Mouse (Mus musculus): ENCODE data around the gene Acbd3. TPM values are rescaled to one million over a fixed set of nuclear protein-coding genes. Genes with fewer than 3 reads are reported as not detected.

Gene Acbd3
- polyA plus RNA-seq (2015; fragmentation: Nextera tagmentation; extraction: Ambion mirVana), result 22.9 and 23.0 TPM in 2 replicates

GRCm38 (mm10) chr1:180725704-180726179 lies at the start of gene Acbd3:
Gene Acbd3, plus strand, starts transcription at chr1:180726043.
- H3K4me1 ChIP-seq (replicated peaks), result peaks cover 35% of the 10 kb centered on the region
- WGBS, result under 1% methylated on average over 52 of the region's 52 CpGs
- peak within 1 kb of the TSS; percentile 90 for H3K4me3 ChIP-seq

GRCm38 (mm10) chr1:180691284-180691683 lies 34.6 kb upstream of the Acbd3 start:
- 91% methylated on average over 7 of the region's 7 CpGs for WGBS
- no peak overlapping the region for H3K27ac ChIP-seq (replicated peaks)

More at GRCm38 (mm10) chr1:180725704-180726179, at the start of gene Acbd3:
- no peaks in the 10 kb centered on the region for H3K27me3 ChIP-seq
- peak within 1 kb of the TSS; percentile 87 for H3K27ac ChIP-seq (replicated peaks)
- peak within 1 kb of the TSS; percentile 93 for H3K9ac ChIP-seq
- peak; percentile 96 for ATAC-seq (ENCODE audit: low FRiP score, low read depth)
- peak within 1 kb of the TSS; percentile 71 for H3K4me2 ChIP-seq
- no peaks in the 10 kb centered on the region for H3K36me3 ChIP-seq
- no peaks in the 10 kb centered on the region for H3K9me3 ChIP-seq

GRCm38 (mm10) chr1:180696626-180697352 lies 29.1 kb upstream of the Acbd3 start, which contains the start of gene Mixl1:
Gene Mixl1, minus strand, starts transcription at chr1:180697034.
- no peaks in the 10 kb centered on the region for H3K36me3 ChIP-seq
- H3K27me3 ChIP-seq, result peaks cover 39% of the 10 kb centered on the region
- peaks cover 11% of the 10 kb centered on the region for H3K4me1 ChIP-seq (replicated peaks)
- H3K9ac ChIP-seq, result peak within 1 kb of the TSS; percentile 9; the same call in 1 of the 2 replicates
- under 1% methylated on average over 75 of the region's 79 CpGs for whole genome bisulfite sequencing
- H3K4me2 ChIP-seq, result peak within 1 kb of the TSS; percentile 61
- H3K27ac ChIP-seq (replicated peaks), result no peak within 1 kb of the TSS
- ATAC-seq (ENCODE audit: low FRiP score, low read depth), result no peak
- no peaks in the 10 kb centered on the region for H3K9me3 ChIP-seq
- peak within 1 kb of the TSS; percentile 40 for H3K4me3 ChIP-seq

More at GRCm38 (mm10) chr1:180691284-180691683, 34.6 kb upstream of the Acbd3 start:
- no peak for ATAC-seq (ENCODE audit: low FRiP score, low read depth)
- peaks cover 8% of the 10 kb centered on the region; the same call in 1 of the 2 replicates for H3K36me3 ChIP-seq
- H3K27me3 ChIP-seq, result peaks cover 14% of the 10 kb centered on the region
- H3K4me2 ChIP-seq, result no peak overlapping the region
- H3K9ac ChIP-seq, result no peak overlapping the region
- peaks cover 1% of the 10 kb centered on the region for H3K4me1 ChIP-seq (replicated peaks)
- no peaks in the 10 kb centered on the region for H3K9me3 ChIP-seq
- no peak overlapping the region for H3K4me3 ChIP-seq

GRCm38 (mm10) chr1:180698063-180698462 lies 27.8 kb upstream of the Acbd3 start:
- H3K36me3 ChIP-seq, result no peaks in the 10 kb centered on the region
- H3K9ac ChIP-seq, result no peak overlapping the region
- ATAC-seq (ENCODE audit: low FRiP score, low read depth), result no peak
- no peak overlapping the region for H3K27ac ChIP-seq (replicated peaks)
- H3K4me2 ChIP-seq, result no peak overlapping the region
- WGBS, result 56% methylated on average over 5 of the region's 5 CpGs
- H3K4me3 ChIP-seq, result no peak overlapping the region
- no peaks in the 10 kb centered on the region for H3K9me3 ChIP-seq
- H3K27me3 ChIP-seq, result peaks cover 39% of the 10 kb centered on the region
- peaks cover 11% of the 10 kb centered on the region for H3K4me1 ChIP-seq (replicated peaks)

- no peak overlapping the region for H3K9ac ChIP-seq
- H3K4me2 ChIP-seq, result no peak overlapping the region
- peaks cover 4% of the 10 kb centered on the region for H3K27me3 ChIP-seq
- no peak overlapping the region for H3K27ac ChIP-seq (replicated peaks)
- H3K36me3 ChIP-seq, result no peaks in the 10 kb centered on the region
- no peaks in the 10 kb centered on the region for H3K4me1 ChIP-seq (replicated peaks)
- H3K9me3 ChIP-seq, result no peaks in the 10 kb centered on the region
- WGBS, result 59% methylated on average over 6 of the region's 6 CpGs
- ATAC-seq (ENCODE audit: low FRiP score, low read depth), result no peak
- H3K4me3 ChIP-seq, result no peak overlapping the region
Observed at GRCm38 (mm10) chr1:180703400-180703799, 22.4 kb upstream of the Acbd3 start.

- Histone ChIP-seq H3K9me3 (no peaks in the 10 kb centered on the region), H3K27ac (replicated peaks) (no peak overlapping the region), H3K4me3 (no peak overlapping the region), H3K9ac (no peak overlapping the region), H3K4me2 (no peak overlapping the region), H3K4me1 (replicated peaks) (no peaks in the 10 kb centered on the region), H3K36me3 (no peaks in the 10 kb centered on the region), H3K27me3 (no peaks in the 10 kb centered on the region; the same call in 1 of the 2 replicates)
- 69% methylated on average over 3 of the region's 3 CpGs for WGBS
- ATAC-seq (ENCODE audit: low FRiP score, low read depth), result no peak
Observed at GRCm38 (mm10) chr1:180707368-180707767, 18.5 kb upstream of the Acbd3 start.

- 87% methylated on average over 3 of the region's 3 CpGs for WGBS
- no peak for ATAC-seq (ENCODE audit: low FRiP score, low read depth)
- H3K4me2 ChIP-seq, result no peak overlapping the region
Observed at GRCm38 (mm10) chr1:180707813-180708212, 18.0 kb upstream of the Acbd3 start.

GRCm38 (mm10) chr1:180708935-180709776 lies 16.7 kb upstream of the Acbd3 start:
- ATAC-seq (ENCODE audit: low FRiP score, low read depth), result no peak
- Histone ChIP-seq H3K4me3 (no peak overlapping the region), H3K36me3 (no peaks in the 10 kb centered on the region), H3K4me2 (no peak overlapping the region), H3K27ac (replicated peaks) (no peak overlapping the region), H3K27me3 (no peaks in the 10 kb centered on the region), H3K4me1 (replicated peaks) (no peaks in the 10 kb centered on the region), H3K9ac (no peak overlapping the region), H3K9me3 (no peaks in the 10 kb centered on the region)
- WGBS, result 78% methylated on average over 14 of the region's 14 CpGs

More at GRCm38 (mm10) chr1:180707813-180708212, 18.0 kb upstream of the Acbd3 start:
- Histone ChIP-seq H3K4me3 (no peak overlapping the region), H3K9ac (no peak overlapping the region), H3K27ac (replicated peaks) (no peak overlapping the region), H3K27me3 (no peaks in the 10 kb centered on the region; the same call in 1 of the 2 replicates), H3K4me1 (replicated peaks) (no peaks in the 10 kb centered on the region), H3K9me3 (no peaks in the 10 kb centered on the region), H3K36me3 (no peaks in the 10 kb centered on the region)

GRCm38 (mm10) chr1:180718756-180719155 lies 7.1 kb upstream of the Acbd3 start:
- Histone ChIP-seq H3K9me3 (no peaks in the 10 kb centered on the region), H3K36me3 (no peaks in the 10 kb centered on the region), H3K27ac (replicated peaks) (no peak overlapping the region), H3K4me2 (no peak overlapping the region), H3K9ac (no peak overlapping the region), H3K4me1 (replicated peaks) (no peaks in the 10 kb centered on the region), H3K27me3 (no peaks in the 10 kb centered on the region), H3K4me3 (no peak overlapping the region)
- 81% methylated on average over 5 of the region's 5 CpGs for WGBS
- ATAC-seq (ENCODE audit: low FRiP score, low read depth), result no peak

GRCm38 (mm10) chr1:180719483-180719882 lies 6.4 kb upstream of the Acbd3 start:
- 86% methylated on average over 6 of the region's 6 CpGs for WGBS
- H3K4me3 ChIP-seq, result no peak overlapping the region
- no peaks in the 10 kb centered on the region for H3K4me1 ChIP-seq (replicated peaks)
- no peak overlapping the region for H3K4me2 ChIP-seq
- no peaks in the 10 kb centered on the region for H3K9me3 ChIP-seq
- no peak for ATAC-seq (ENCODE audit: low FRiP score, low read depth)
- no peaks in the 10 kb centered on the region for H3K27me3 ChIP-seq
- H3K36me3 ChIP-seq, result no peaks in the 10 kb centered on the region
- no peak overlapping the region for H3K27ac ChIP-seq (replicated peaks)
- H3K9ac ChIP-seq, result no peak overlapping the region

GRCm38 (mm10) chr1:180719951-180720689 lies 5.7 kb upstream of the Acbd3 start:
- ATAC-seq (ENCODE audit: low FRiP score, low read depth), result peak; percentile 63; the same call in 1 of the 2 replicates
- Histone ChIP-seq H3K9me3 (no peaks in the 10 kb centered on the region), H3K27me3 (no peaks in the 10 kb centered on the region), H3K4me1 (replicated peaks) (peaks cover 6% of the 10 kb centered on the region), H3K4me3 (no peak overlapping the region), H3K36me3 (no peaks in the 10 kb centered on the region), H3K9ac (no peak overlapping the region), H3K4me2 (no peak overlapping the region), H3K27ac (replicated peaks) (no peak overlapping the region)
- 46% methylated on average over 5 of the region's 5 CpGs for WGBS
